Mouse (Mus musculus) liver, embryonic 11.5 days (tissue): ENCODE results near the gene Aamp. TPM values are rescaled to one million over a fixed set of nuclear protein-coding genes. Genes with fewer than 3 reads are reported as not detected.

ENCODE experiments used
- polyA plus RNA-seq: library from polyadenylated mRNA; unstranded; fragments of >200 nt; fragmentation: Nextera tagmentation; extraction: Ambion mirVana; gene quantifications from 2 replicates; pipeline ENCODE4 v1.2.1, GENCODE M21; 2014

Gene Aamp
- polyA plus RNA-seq, 1 experiment from 2014 or later, result 193 TPM

Other genes starting within 250 kb of the Aamp start
- 19.4 and 20.4 TPM in 2 replicates for gene Tns1, start 160.3 kb downstream of the Aamp start, polyA plus RNA-seq
- 0.17 and 0.34 TPM in 2 replicates for gene Rufy4, start 159.2 kb downstream of the Aamp start, polyA plus RNA-seq
- gene Cxcr2, start 130.7 kb downstream of the Aamp start, polyA plus RNA-seq, result 0.47 and 0.70 TPM in 2 replicates
- gene Cxcr1, start 90.1 kb downstream of the Aamp start, polyA plus RNA-seq, result not detected in 2 replicates
- gene Arpc2, start 48.7 kb downstream of the Aamp start, polyA plus RNA-seq, result 375 and 384 TPM in 2 replicates
- gene Gpbar1, start 6.2 kb downstream of the Aamp start, polyA plus RNA-seq, result 2.8 and 3.2 TPM in 2 replicates
- gene Pnkd, start 192 bp upstream of the Aamp start, polyA plus RNA-seq, result 79.7 and 84.3 TPM in 2 replicates
- 21.7 and 22.9 TPM in 2 replicates for gene Tmbim1, start 20.9 kb upstream of the Aamp start, polyA plus RNA-seq
- gene Catip, start 77.4 kb upstream of the Aamp start, polyA plus RNA-seq, result 0.21 TPM in 1 of 2 replicates, not detected in the other
- 10.0 and 10.4 TPM in 2 replicates for gene Slc11a1, start 90.5 kb upstream of the Aamp start, polyA plus RNA-seq
- gene Ctdsp1, start 106.8 kb upstream of the Aamp start, polyA plus RNA-seq, result 65.2 and 71.1 TPM in 2 replicates
- 0.88 and 0.94 TPM in 2 replicates for gene Vil1, start 124.6 kb upstream of the Aamp start, polyA plus RNA-seq
- 88.5 and 90.8 TPM in 2 replicates for gene Cnot9, start 221.3 kb upstream of the Aamp start, polyA plus RNA-seq